Mouse (Mus musculus) hindbrain, embryonic 15.5 days (tissue): Measurements from ENCODE around the gene Grap2. TPM values are rescaled to one million over a fixed set of nuclear protein-coding genes. Genes with fewer than 3 reads are reported as not detected.

ENCODE experiments used
- ATAC-seq: fragments of 200-750 bp; cut with Nextera tagmentation; 2 replicates; pipeline ENCODE4 v1.8.0; 2017; ENCODE audit warnings: low read depth, moderate number of reproducible peaks, moderate TSS enrichment; ENCODE audit not compliant: low FRiP score
- H3K27ac ChIP-seq: fragments of 300-500 bp; sonication (generic); replicated peaks from 2 replicates; pipeline ENCODE4 v1.5.1; 2015; ENCODE audit warnings: mild to moderate bottlenecking, inconsistent platforms
- H3K27me3 ChIP-seq: fragments of 300-500 bp; sonication (generic); 2 replicates; pipeline ENCODE4 v1.6.1; 2015; ENCODE audit warnings: control low read depth, inconsistent platforms
- H3K36me3 ChIP-seq: fragments of 300-500 bp; sonication (generic); 2 replicates; pipeline ENCODE4 v1.6.1; 2015; ENCODE audit warnings: control low read depth, inconsistent platforms
- H3K4me1 ChIP-seq: fragments of 300-500 bp; sonication (generic); replicated peaks from 2 replicates; pipeline ENCODE4 v1.6.1; 2015; ENCODE audit warnings: control low read depth, inconsistent platforms
- H3K4me2 ChIP-seq: fragments of 300-500 bp; sonication (generic); 2 replicates; pipeline ENCODE4 v1.6.1; 2015; ENCODE audit warnings: moderate library complexity, mild to moderate bottlenecking, inconsistent platforms
- H3K4me3 ChIP-seq: fragments of 300-500 bp; sonication (generic); 2 replicates; pipeline ENCODE4 v1.5.1; 2015; ENCODE audit warnings: mild to moderate bottlenecking, inconsistent platforms
- H3K9ac ChIP-seq: fragments of 300-500 bp; sonication (generic); 2 replicates; pipeline ENCODE4 v1.6.1; 2015; ENCODE audit warnings: inconsistent platforms
- H3K9me3 ChIP-seq: fragments of 300-500 bp; sonication (generic); 2 replicates; pipeline ENCODE4 v1.6.1; 2016; ENCODE audit warnings: control low read depth, inconsistent platforms
- WGBS: fragments of 180-500 bp; shearing (Covaris S2); methylation state at CpG from one replicate; pipeline ENCODE4 v1.1.7; 2015; 5-methylcytosine and 5-hydroxymethylcytosine counted together
- polyA plus RNA-seq: library from polyadenylated mRNA; unstranded; fragments of >200 nt; fragmentation: Nextera tagmentation; extraction: Ambion mirVana; gene quantifications from 2 replicates; pipeline ENCODE4 v1.2.1, GENCODE M21; 2015

The Grap2 gene
- polyA plus RNA-seq: 0.25 and 0.30 TPM in 2 replicates

DNA sequence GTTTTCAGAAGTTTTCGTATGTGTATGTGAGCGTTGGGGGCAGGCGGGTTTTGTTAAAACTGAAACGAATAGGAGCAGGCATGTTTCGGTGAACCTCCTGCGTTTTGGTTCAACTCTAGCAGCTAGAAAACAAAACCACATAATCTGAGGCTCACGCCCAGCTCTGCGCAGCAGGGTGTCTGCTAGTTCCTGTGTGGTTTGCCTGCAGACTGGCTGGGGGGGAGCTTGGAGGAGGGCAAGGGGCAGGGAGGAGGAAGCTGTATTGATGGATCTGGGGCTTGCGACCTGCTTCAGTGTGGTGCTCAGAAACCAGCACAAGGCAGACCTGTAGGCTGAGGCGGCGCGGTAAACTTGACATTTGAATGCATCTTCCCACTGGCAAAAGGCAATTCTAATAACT lies at the start of gene Grap2:
Gene Grap2 (plus strand): TSS at position 304 of the 400 bp plus-strand sequence.
- 70% methylated on average over 12 of the region's 12 CpGs for WGBS
- H3K9ac ChIP-seq: no peak within 1 kb of the TSS
- no peak within 1 kb of the TSS for H3K4me2 ChIP-seq
- peaks cover 13% of the 10 kb centered on the region for H3K4me1 ChIP-seq
- no peak within 1 kb of the TSS for H3K27ac ChIP-seq
- no peak within 1 kb of the TSS for H3K4me3 ChIP-seq
- H3K9me3 ChIP-seq: no peaks in the 10 kb centered on the region
- ATAC-seq: no peak
- no peaks in the 10 kb centered on the region for H3K27me3 ChIP-seq
- no peaks in the 10 kb centered on the region for H3K36me3 ChIP-seq

GRCm38 (mm10) chr15:80529955-80530869 lies 42.2 kb upstream of the Grap2 start:
- Histone ChIP-seq H3K9me3 (no peaks in the 10 kb centered on the region), H3K4me3 (no peak overlapping the region), H3K9ac (0 out of 2 replicates have a peak overlapping the region, but pooled peaks have one; percentile 28), H3K4me2 (peak overlapping the region; percentile 35), H3K36me3 (no peaks in the 10 kb centered on the region), H3K27ac (peak overlapping the region; percentile 67), H3K4me1 (peaks cover 14% of the 10 kb centered on the region), H3K27me3 (no peaks in the 10 kb centered on the region; the same call in 1 of the 2 replicates)
- peak; percentile 63; the same call in 1 of the 2 replicates for ATAC-seq
- whole genome bisulfite sequencing: 26% methylated on average over 20 of the region's 20 CpGs

DNA sequence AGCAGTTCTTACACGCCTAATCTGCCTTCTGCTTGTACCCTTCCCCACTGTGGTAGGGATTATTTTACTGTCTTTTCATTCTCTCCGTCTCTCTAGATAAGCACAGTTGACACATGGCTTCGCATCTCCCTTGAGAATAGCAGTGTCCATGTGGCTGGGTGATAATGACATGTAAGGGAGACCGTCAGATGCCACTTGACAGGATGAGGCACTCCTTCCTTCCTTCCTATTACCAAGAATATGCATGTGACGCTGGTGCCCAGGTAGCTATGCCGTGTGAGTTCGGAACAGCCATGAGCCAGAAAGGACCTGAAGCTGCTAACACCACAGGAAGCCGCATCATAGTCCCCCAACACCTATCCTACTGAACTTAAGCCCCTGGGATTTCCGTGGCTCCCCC lies 41.4 kb upstream of the Grap2 start:
- Histone ChIP-seq H3K4me3 (no peak overlapping the region), H3K4me1 (peaks cover 14% of the 10 kb centered on the region), H3K27me3 (no peaks in the 10 kb centered on the region; the same call in 1 of the 2 replicates), H3K9me3 (no peaks in the 10 kb centered on the region), H3K27ac (no peak overlapping the region), H3K9ac (no peak overlapping the region), H3K36me3 (no peaks in the 10 kb centered on the region), H3K4me2 (no peak overlapping the region)
- ATAC-seq: no peak
- 84% methylated on average over 9 of the region's 9 CpGs for WGBS

- no peak overlapping the region for H3K4me2 ChIP-seq
- H3K36me3 ChIP-seq: no peaks in the 10 kb centered on the region
- no peak overlapping the region for H3K9ac ChIP-seq
- no peaks in the 10 kb centered on the region; the same call in 1 of the 2 replicates for H3K27me3 ChIP-seq
- no peak for ATAC-seq
- H3K4me1 ChIP-seq: peaks cover 14% of the 10 kb centered on the region
- no peaks in the 10 kb centered on the region for H3K9me3 ChIP-seq
- no peak overlapping the region for H3K4me3 ChIP-seq
- H3K27ac ChIP-seq: no peak overlapping the region
- 90% methylated on average over 8 of the region's 8 CpGs for WGBS
Measured at GRCm38 (mm10) chr15:80532281-80533072, 39.9 kb upstream of the Grap2 start.

DNA sequence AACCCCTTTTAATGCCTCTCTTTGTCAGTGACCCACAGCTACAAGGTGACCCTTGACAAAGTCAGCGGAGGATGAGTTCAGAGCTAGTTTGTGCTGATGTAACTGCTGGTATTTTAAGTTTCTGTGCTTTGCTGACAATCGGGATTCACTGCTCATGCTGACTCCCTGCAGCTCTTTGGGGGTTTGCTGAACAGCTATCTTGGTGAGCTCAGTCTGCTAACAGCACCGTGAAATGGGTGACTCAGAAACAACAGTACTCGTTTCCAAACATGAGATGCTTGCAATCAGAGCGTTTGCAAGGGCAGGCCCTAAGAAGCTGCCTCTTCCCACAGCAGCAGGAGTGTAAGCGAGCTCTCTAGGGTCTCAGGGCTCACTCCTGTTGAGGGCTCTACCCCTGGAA lies 39.1 kb upstream of the Grap2 start:
- peaks cover 14% of the 10 kb centered on the region for H3K4me1 ChIP-seq
- H3K27ac ChIP-seq: no peak overlapping the region
- ATAC-seq: no peak
- H3K36me3 ChIP-seq: no peaks in the 10 kb centered on the region
- no peaks in the 10 kb centered on the region; the same call in 1 of the 2 replicates for H3K27me3 ChIP-seq
- H3K9me3 ChIP-seq: no peaks in the 10 kb centered on the region
- WGBS: 52% methylated on average over 6 of the region's 6 CpGs
- H3K9ac ChIP-seq: no peak overlapping the region
- H3K4me3 ChIP-seq: no peak overlapping the region
- H3K4me2 ChIP-seq: no peak overlapping the region

DNA sequence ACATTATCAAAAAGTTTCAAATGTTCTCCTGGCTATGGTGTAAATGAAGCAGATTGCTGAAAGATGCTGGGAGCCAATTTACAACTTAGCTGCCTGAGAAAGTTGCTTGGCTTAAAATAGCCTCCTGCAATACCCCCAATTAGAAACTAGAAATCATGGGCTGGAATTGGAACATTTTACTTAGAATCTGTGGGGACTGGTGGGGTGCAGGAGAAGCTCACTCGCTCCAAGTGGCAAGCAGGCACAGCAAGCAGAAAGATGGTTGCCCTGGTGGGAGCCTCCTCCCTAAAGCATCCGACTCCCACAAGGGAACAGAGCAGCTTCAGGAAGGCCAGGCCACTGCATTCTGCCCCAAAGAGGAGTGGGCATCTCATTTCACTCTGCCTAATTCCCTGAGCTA lies 36.3 kb upstream of the Grap2 start:
- Histone ChIP-seq H3K9me3 (no peaks in the 10 kb centered on the region), H3K9ac (no peak overlapping the region), H3K36me3 (no peaks in the 10 kb centered on the region), H3K4me2 (no peak overlapping the region), H3K27ac (no peak overlapping the region), H3K4me3 (no peak overlapping the region), H3K27me3 (no peaks in the 10 kb centered on the region; the same call in 1 of the 2 replicates), H3K4me1 (no peaks in the 10 kb centered on the region)
- 69% methylated on average over 2 of the region's 2 CpGs for WGBS
- no peak for ATAC-seq

GRCm38 (mm10) chr15:80538075-80538474 lies 34.3 kb upstream of the Grap2 start:
- Histone ChIP-seq H3K27me3 (no peaks in the 10 kb centered on the region; the same call in 1 of the 2 replicates), H3K36me3 (no peaks in the 10 kb centered on the region), H3K9me3 (no peaks in the 10 kb centered on the region), H3K9ac (no peak overlapping the region), H3K4me3 (no peak overlapping the region), H3K4me2 (no peak overlapping the region), H3K4me1 (no peaks in the 10 kb centered on the region), H3K27ac (no peak overlapping the region)
- 96% methylated on average over 2 of the region's 2 CpGs for WGBS
- ATAC-seq: no peak

DNA sequence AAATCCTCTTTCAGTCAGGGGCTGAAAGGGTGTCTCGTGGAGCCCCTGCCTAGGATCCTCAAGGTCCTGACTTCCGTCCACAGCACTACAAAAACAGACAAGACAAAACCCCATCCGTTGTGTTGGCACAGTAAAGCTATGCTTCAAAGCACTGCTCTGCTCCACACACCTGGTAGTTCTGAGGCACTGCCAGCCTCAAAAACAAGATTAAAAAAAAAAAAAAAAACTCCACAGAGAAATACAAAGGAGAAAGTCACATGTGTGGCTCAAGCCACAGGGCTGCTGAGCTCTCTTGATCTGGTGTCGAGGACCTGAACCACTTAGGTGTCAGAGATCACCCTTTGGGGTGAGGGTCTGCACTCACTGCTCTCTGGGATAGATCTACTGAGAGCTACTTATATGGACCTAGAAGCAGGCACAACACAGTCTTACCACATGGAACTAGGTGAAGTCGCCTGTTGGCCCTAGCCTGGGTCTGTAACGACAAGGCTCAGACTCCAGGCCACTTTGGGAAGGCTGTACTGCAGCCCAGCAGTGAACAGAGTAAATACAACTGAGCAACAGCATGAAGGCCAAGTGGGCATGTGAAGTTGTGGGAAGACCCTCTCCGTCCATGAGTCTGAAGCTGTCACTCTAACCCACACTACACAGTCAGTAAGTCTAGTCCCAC lies 33.6 kb upstream of the Grap2 start:
- Histone ChIP-seq H3K27me3 (no peaks in the 10 kb centered on the region; the same call in 1 of the 2 replicates), H3K9ac (no peak overlapping the region), H3K36me3 (no peaks in the 10 kb centered on the region), H3K27ac (no peak overlapping the region), H3K4me2 (no peak overlapping the region), H3K4me1 (no peaks in the 10 kb centered on the region), H3K4me3 (no peak overlapping the region), H3K9me3 (no peaks in the 10 kb centered on the region)
- no peak for ATAC-seq
- WGBS: 88% methylated on average over 7 of the region's 7 CpGs

DNA sequence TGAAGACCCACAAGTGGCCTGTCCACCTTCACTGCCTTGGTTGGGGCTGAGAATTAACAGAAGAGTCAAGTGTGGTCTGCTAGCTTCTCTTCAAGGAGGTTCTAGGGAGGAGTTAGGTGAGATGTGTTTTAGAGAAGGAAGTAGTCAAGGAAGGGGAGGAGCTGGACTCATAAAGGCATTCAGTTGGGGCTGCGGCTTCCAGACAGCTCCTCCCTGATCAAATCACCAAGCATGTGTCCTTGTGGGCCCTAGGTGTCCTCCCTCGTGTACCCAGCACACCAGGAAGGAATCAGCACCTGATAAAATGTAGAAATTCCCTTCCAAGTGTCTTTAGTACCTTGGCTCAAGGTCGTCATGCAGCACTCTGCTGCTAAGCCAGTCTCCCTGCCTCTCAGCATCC lies 28.3 kb upstream of the Grap2 start:
- H3K4me3 ChIP-seq: no peak overlapping the region
- WGBS: 74% methylated on average over 3 of the region's 3 CpGs
- H3K27me3 ChIP-seq: no peaks in the 10 kb centered on the region
- H3K9me3 ChIP-seq: no peaks in the 10 kb centered on the region
- no peaks in the 10 kb centered on the region for H3K36me3 ChIP-seq
- H3K4me1 ChIP-seq: no peaks in the 10 kb centered on the region
- H3K4me2 ChIP-seq: no peak overlapping the region
- no peak overlapping the region for H3K27ac ChIP-seq
- no peak overlapping the region for H3K9ac ChIP-seq
- no peak for ATAC-seq

- H3K4me3 ChIP-seq: no peak overlapping the region
- WGBS: 78% methylated on average over 6 of the region's 6 CpGs
- H3K4me1 ChIP-seq: no peaks in the 10 kb centered on the region
- no peaks in the 10 kb centered on the region for H3K36me3 ChIP-seq
- no peak for ATAC-seq
- no peak overlapping the region for H3K27ac ChIP-seq
- H3K27me3 ChIP-seq: no peaks in the 10 kb centered on the region
- H3K4me2 ChIP-seq: no peak overlapping the region
- H3K9ac ChIP-seq: no peak overlapping the region
- H3K9me3 ChIP-seq: no peaks in the 10 kb centered on the region
Measured at GRCm38 (mm10) chr15:80545430-80545829, 27.0 kb upstream of the Grap2 start.

GRCm38 (mm10) chr15:80554860-80555822 lies 17.3 kb upstream of the Grap2 start:
- Histone ChIP-seq H3K4me1 (no peaks in the 10 kb centered on the region), H3K36me3 (no peaks in the 10 kb centered on the region), H3K9ac (no peak overlapping the region), H3K27ac (no peak overlapping the region), H3K9me3 (no peaks in the 10 kb centered on the region), H3K4me2 (no peak overlapping the region), H3K4me3 (no peak overlapping the region), H3K27me3 (no peaks in the 10 kb centered on the region)
- WGBS: 97% methylated on average over 6 of the region's 6 CpGs
- ATAC-seq: no peak
